Mouse (Mus musculus): ENCODE data around the gene Nup153. TPM values are rescaled to one million over a fixed set of nuclear protein-coding genes. Genes with fewer than 3 reads are reported as not detected.

Nup153 gene
- polyA plus RNA-seq, 1 experiment from 2014 or later = 30.2 TPM

DNA sequence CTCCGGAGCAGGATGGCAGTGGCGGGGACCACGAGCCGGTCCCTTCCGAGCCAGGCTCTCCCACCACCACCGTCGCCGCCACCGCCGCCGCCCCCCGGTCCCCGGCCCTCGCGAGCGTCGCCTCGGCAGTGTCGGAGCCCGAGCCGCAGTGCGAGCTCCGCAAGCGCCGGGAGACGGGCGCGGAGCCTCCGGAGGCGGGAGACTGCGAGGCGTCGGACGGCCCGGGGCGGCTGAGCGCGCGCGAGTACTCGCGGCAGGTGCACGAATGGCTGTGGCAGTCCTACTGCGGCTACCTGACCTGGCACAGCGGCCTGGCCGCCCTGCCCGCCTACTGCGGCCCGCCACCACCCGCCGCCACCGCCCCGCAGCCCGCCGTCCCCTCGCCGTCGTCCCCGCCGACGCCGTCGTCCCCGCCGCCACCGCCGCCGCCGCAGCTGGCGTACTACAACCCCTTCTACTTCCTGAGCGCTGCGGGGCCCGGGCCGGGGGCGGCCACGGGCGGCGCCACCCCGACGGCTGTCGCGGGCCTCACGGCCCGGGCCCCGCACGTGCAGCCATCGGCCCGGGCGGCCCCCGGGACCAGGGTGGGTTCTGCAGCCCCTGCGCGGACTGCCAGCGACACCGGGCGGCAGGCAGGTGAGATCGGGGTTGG, 58.0 kb downstream of the Nup153 start:
- WGBS = under 1% methylated on average over 94 of the region's 96 CpGs
- ATAC-seq (ENCODE audit: low FRiP score, low TSS enrichment) (peak; percentile 73), DNase-seq (peak; percentile 64)
- H3K36me3 ChIP-seq (ENCODE audit: control insufficient read depth, insufficient read depth, low read length) = peaks cover 32% of the 10 kb centered on the region
- H3K4me3 ChIP-seq (replicated peaks; ENCODE audit: low read depth, low read length) = peak overlapping the region; percentile 96
- peak overlapping the region; percentile 75 for H3K4me2 ChIP-seq (ENCODE audit: low read length)
- peak overlapping the region; percentile 85 for H3K9ac ChIP-seq (replicated peaks; ENCODE audit: low read length)
- no peaks in the 10 kb centered on the region for H3K9me3 ChIP-seq (ENCODE audit: control insufficient read depth, low read length)
- H3K4me1 ChIP-seq (ENCODE audit: control insufficient read depth, insufficient read depth, low read length) = peaks cover 16% of the 10 kb centered on the region; the same call in 1 of the 2 replicates
- peak overlapping the region; percentile 87 for H3K27ac ChIP-seq (replicated peaks; ENCODE audit: low read depth, low read length)
- H3K27me3 ChIP-seq (ENCODE audit: control insufficient read depth, insufficient read depth, low read length) = no peaks in the 10 kb centered on the region

GRCm38 (mm10) chr13:46669048-46669619, 58.6 kb downstream of the Nup153 start, which contains the start of gene Fam8a1:
Gene Fam8a1, plus strand, starts transcription at chr13:46669522.
- WGBS = under 1% methylated on average over 41 of the region's 46 CpGs
- peaks cover 16% of the 10 kb centered on the region; the same call in 1 of the 2 replicates for H3K4me1 ChIP-seq (ENCODE audit: control insufficient read depth, insufficient read depth, low read length)
- DNase-seq (peak; percentile 95), ATAC-seq (ENCODE audit: low FRiP score, low TSS enrichment) (peak; percentile 94)
- H3K9me3 ChIP-seq (ENCODE audit: control insufficient read depth, low read length) = no peaks in the 10 kb centered on the region
- peak within 1 kb of the TSS; percentile 75 for H3K4me2 ChIP-seq (ENCODE audit: low read length)
- H3K9ac ChIP-seq (replicated peaks; ENCODE audit: low read length) = peak within 1 kb of the TSS; percentile 85
- H3K27ac ChIP-seq (replicated peaks; ENCODE audit: low read depth, low read length) = peak within 1 kb of the TSS; percentile 87
- H3K27me3 ChIP-seq (ENCODE audit: control insufficient read depth, insufficient read depth, low read length) = no peaks in the 10 kb centered on the region
- peak within 1 kb of the TSS; percentile 96 for H3K4me3 ChIP-seq (replicated peaks; ENCODE audit: low read depth, low read length)
- peaks cover 26% of the 10 kb centered on the region for H3K36me3 ChIP-seq (ENCODE audit: control insufficient read depth, insufficient read depth, low read length)

DNA sequence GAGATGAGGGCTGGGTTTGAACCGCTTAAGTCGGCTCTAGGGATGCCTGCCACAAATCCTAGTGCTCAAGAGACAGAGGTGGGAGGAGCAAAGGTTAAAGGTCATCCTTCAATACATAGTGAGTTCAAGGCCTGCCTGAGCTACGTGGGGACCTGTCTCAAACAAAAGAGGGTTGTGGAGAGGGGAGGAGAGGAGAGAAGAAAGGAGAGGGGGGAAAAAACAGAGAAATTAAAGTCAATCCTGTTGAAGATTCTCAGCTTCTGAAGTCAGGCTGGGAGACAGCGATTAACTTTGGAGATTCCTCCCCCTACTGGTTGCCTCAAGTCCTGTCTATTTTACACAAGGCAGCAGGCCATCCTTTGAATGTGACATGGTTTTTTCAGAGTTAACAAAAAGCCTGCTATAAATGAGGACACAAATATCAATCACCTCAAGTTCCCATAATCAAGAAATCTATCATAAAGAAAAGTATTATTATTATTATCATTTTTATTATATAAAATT, 64.2 kb downstream of the Nup153 start:
- Histone ChIP-seq H3K4me2 (ENCODE audit: low read length) (no peak overlapping the region), H3K36me3 (ENCODE audit: control insufficient read depth, insufficient read depth, low read length) (no peaks in the 10 kb centered on the region), H3K27me3 (ENCODE audit: control insufficient read depth, insufficient read depth, low read length) (no peaks in the 10 kb centered on the region), H3K4me1 (ENCODE audit: control insufficient read depth, insufficient read depth, low read length) (peaks cover 2% of the 10 kb centered on the region; the same call in 1 of the 2 replicates), H3K9ac (replicated peaks; ENCODE audit: low read length) (no peak overlapping the region), H3K4me3 (replicated peaks; ENCODE audit: low read depth, low read length) (no peak overlapping the region), H3K27ac (replicated peaks; ENCODE audit: low read depth, low read length) (no peak overlapping the region), H3K9me3 (ENCODE audit: control insufficient read depth, low read length) (no peaks in the 10 kb centered on the region)
- 30% methylated on average over 4 of the region's 4 CpGs for WGBS
- DNase-seq (peak; percentile 85), ATAC-seq (ENCODE audit: low FRiP score, low TSS enrichment) (no peak)

DNA sequence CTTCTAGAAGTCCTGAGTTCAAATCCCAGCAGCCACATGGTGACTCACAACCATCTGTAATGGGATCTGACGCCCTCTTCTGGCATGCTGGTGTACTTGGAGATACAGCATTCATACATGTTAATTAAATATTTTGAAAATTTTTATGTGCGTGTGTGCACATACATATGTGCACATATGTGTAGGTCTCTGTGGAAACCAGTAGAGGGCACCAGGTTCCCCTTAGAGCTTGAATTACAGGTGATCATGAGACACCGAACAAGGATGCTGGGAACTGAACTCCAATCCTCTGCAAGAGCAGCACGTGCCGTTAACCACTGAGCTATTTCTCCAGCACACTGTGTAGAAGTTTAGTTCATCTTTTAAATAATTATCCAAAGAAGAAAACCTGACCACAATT, 68.5 kb downstream of the Nup153 start:
- H3K27me3 ChIP-seq (ENCODE audit: control insufficient read depth, insufficient read depth, low read length) = no peaks in the 10 kb centered on the region
- no peaks in the 10 kb centered on the region for H3K9me3 ChIP-seq (ENCODE audit: control insufficient read depth, low read length)
- DNase-seq = no peak
- 91% methylated on average over 5 of the region's 5 CpGs for WGBS
- ATAC-seq (ENCODE audit: low FRiP score, low TSS enrichment) = no peak
- H3K9ac ChIP-seq (replicated peaks; ENCODE audit: low read length) = no peak overlapping the region
- H3K4me3 ChIP-seq (replicated peaks; ENCODE audit: low read depth, low read length) = no peak overlapping the region
- no peak overlapping the region for H3K27ac ChIP-seq (replicated peaks; ENCODE audit: low read depth, low read length)
- no peaks in the 10 kb centered on the region for H3K4me1 ChIP-seq (ENCODE audit: control insufficient read depth, insufficient read depth, low read length)
- H3K36me3 ChIP-seq (ENCODE audit: control insufficient read depth, insufficient read depth, low read length) = no peaks in the 10 kb centered on the region
- H3K4me2 ChIP-seq (ENCODE audit: low read length) = no peak overlapping the region

DNA sequence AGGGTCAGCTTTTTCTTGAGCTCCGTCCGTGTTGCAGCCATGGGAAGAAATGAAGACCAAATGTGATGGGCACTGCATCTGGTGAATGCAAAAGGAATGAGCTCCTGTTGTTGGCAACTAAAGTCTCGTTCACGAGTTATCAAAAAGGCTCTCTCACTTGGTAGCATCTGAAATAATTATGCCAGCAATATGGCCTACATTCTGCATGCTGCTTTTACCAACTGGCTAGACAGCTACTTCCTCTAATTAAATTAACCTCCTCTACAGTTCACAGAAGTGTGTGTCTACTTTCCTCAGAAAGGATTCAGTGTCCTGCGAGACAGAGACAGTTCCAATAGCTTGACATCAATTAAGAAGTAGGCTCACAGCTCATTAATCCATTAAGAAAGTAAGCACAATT, 73.2 kb downstream of the Nup153 start:
- H3K36me3 ChIP-seq (ENCODE audit: control insufficient read depth, insufficient read depth, low read length) = no peaks in the 10 kb centered on the region
- ATAC-seq (ENCODE audit: low FRiP score, low TSS enrichment) (no peak), DNase-seq (no peak)
- H3K27me3 ChIP-seq (ENCODE audit: control insufficient read depth, insufficient read depth, low read length) = no peaks in the 10 kb centered on the region
- no peak overlapping the region for H3K4me3 ChIP-seq (replicated peaks; ENCODE audit: low read depth, low read length)
- H3K27ac ChIP-seq (replicated peaks; ENCODE audit: low read depth, low read length) = no peak overlapping the region
- H3K4me1 ChIP-seq (ENCODE audit: control insufficient read depth, insufficient read depth, low read length) = no peaks in the 10 kb centered on the region
- no peak overlapping the region for H3K4me2 ChIP-seq (ENCODE audit: low read length)
- no peaks in the 10 kb centered on the region for H3K9me3 ChIP-seq (ENCODE audit: control insufficient read depth, low read length)
- no peak overlapping the region for H3K9ac ChIP-seq (replicated peaks; ENCODE audit: low read length)
- WGBS = 86% methylated on average over 5 of the region's 5 CpGs

GRCm38 (mm10) chr13:46653671-46654070, 74.1 kb downstream of the Nup153 start:
- no peak for DNase-seq
- H3K36me3 ChIP-seq (ENCODE audit: control insufficient read depth, insufficient read depth, low read length) = no peaks in the 10 kb centered on the region
- no peak overlapping the region for H3K4me2 ChIP-seq (ENCODE audit: low read length)
- 73% methylated on average over 4 of the region's 4 CpGs for WGBS
- no peaks in the 10 kb centered on the region for H3K27me3 ChIP-seq (ENCODE audit: control insufficient read depth, insufficient read depth, low read length)
- H3K27ac ChIP-seq (replicated peaks; ENCODE audit: low read depth, low read length) = no peak overlapping the region
- no peaks in the 10 kb centered on the region for H3K9me3 ChIP-seq (ENCODE audit: control insufficient read depth, low read length)
- H3K4me3 ChIP-seq (replicated peaks; ENCODE audit: low read depth, low read length) = no peak overlapping the region
- H3K9ac ChIP-seq (replicated peaks; ENCODE audit: low read length) = no peak overlapping the region
- no peaks in the 10 kb centered on the region for H3K4me1 ChIP-seq (ENCODE audit: control insufficient read depth, insufficient read depth, low read length)
- ATAC-seq (ENCODE audit: low FRiP score, low TSS enrichment) = no peak

DNA sequence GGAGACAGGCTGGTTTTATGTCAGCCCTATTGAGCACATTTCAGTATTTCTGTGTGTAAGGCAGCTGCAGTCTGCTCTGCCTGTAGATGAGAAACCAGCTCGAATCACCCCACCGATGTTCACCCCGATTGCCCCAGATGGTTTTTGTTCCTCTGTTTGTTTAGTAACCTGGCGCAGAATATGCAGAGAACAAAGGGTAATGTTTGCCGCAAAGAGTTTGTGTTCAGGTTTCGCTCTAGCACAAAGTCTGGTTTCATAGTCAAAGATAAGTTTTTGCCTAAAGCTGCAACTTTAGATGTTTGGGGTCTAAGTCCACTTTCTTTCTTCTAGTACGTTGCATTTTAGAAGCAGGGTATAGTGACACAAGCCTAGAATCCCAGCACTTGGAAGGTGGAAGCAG, 75.1 kb downstream of the Nup153 start:
- Histone ChIP-seq H3K4me1 (ENCODE audit: control insufficient read depth, insufficient read depth, low read length) (no peaks in the 10 kb centered on the region), H3K9me3 (ENCODE audit: control insufficient read depth, low read length) (no peaks in the 10 kb centered on the region), H3K4me3 (replicated peaks; ENCODE audit: low read depth, low read length) (no peak overlapping the region), H3K4me2 (ENCODE audit: low read length) (no peak overlapping the region), H3K36me3 (ENCODE audit: control insufficient read depth, insufficient read depth, low read length) (no peaks in the 10 kb centered on the region), H3K9ac (replicated peaks; ENCODE audit: low read length) (no peak overlapping the region), H3K27ac (replicated peaks; ENCODE audit: low read depth, low read length) (no peak overlapping the region), H3K27me3 (ENCODE audit: control insufficient read depth, insufficient read depth, low read length) (no peaks in the 10 kb centered on the region)
- DNase-seq (no peak), ATAC-seq (ENCODE audit: low FRiP score, low TSS enrichment) (no peak)
- 89% methylated on average over 7 of the region's 7 CpGs for WGBS

- 91% methylated on average over 7 of the region's 7 CpGs for WGBS
- Histone ChIP-seq H3K9me3 (ENCODE audit: control insufficient read depth, low read length) (no peaks in the 10 kb centered on the region), H3K4me1 (ENCODE audit: control insufficient read depth, insufficient read depth, low read length) (no peaks in the 10 kb centered on the region), H3K36me3 (ENCODE audit: control insufficient read depth, insufficient read depth, low read length) (no peaks in the 10 kb centered on the region), H3K4me3 (replicated peaks; ENCODE audit: low read depth, low read length) (no peak overlapping the region), H3K27ac (replicated peaks; ENCODE audit: low read depth, low read length) (no peak overlapping the region), H3K27me3 (ENCODE audit: control insufficient read depth, insufficient read depth, low read length) (no peaks in the 10 kb centered on the region), H3K4me2 (ENCODE audit: low read length) (no peak overlapping the region), H3K9ac (replicated peaks; ENCODE audit: low read length) (no peak overlapping the region)
- no peak for DNase-seq
- no peak for ATAC-seq (ENCODE audit: low FRiP score, low TSS enrichment)
Measured at GRCm38 (mm10) chr13:46651853-46652252, 75.9 kb downstream of the Nup153 start.

DNA sequence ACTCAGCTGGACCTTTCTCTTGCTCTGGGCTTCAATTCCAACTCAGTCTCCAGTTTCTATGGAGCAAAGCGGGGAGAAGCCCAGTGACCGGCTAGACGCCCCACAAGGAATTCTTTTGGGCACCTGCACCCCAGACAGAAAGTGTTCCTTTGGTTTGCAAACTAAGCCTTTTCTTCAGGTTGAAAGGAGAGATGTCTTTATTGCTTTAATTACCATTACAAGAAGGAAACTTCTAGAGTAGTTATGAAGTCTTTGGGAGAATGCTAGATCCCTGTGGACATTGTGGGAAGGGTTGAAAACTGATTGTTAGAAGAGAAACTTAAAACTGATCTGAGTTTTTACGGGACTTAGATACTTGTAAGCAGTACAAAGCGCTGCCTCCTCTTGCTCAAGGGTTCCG, 82.3 kb downstream of the Nup153 start:
- H3K4me1 ChIP-seq (ENCODE audit: control insufficient read depth, insufficient read depth, low read length) = no peaks in the 10 kb centered on the region
- no peaks in the 10 kb centered on the region for H3K27me3 ChIP-seq (ENCODE audit: control insufficient read depth, insufficient read depth, low read length)
- H3K36me3 ChIP-seq (ENCODE audit: control insufficient read depth, insufficient read depth, low read length) = no peaks in the 10 kb centered on the region
- 72% methylated on average over 6 of the region's 6 CpGs for WGBS
- DNase-seq = no peak
- no peak for ATAC-seq (ENCODE audit: low FRiP score, low TSS enrichment)
- H3K4me3 ChIP-seq (replicated peaks; ENCODE audit: low read depth, low read length) = no peak overlapping the region
- no peaks in the 10 kb centered on the region for H3K9me3 ChIP-seq (ENCODE audit: control insufficient read depth, low read length)
- H3K27ac ChIP-seq (replicated peaks; ENCODE audit: low read depth, low read length) = no peak overlapping the region
- H3K4me2 ChIP-seq (ENCODE audit: low read length) = no peak overlapping the region
- H3K9ac ChIP-seq (replicated peaks; ENCODE audit: low read length) = no peak overlapping the region

Data from midbrain, embryonic 14.5 days (tissue).